Mouse (Mus musculus): ENCODE data around the gene Coro6. TPM values are rescaled to one million over a fixed set of nuclear protein-coding genes. Genes with fewer than 3 reads are reported as not detected.

Gene Coro6
- polyA plus RNA-seq, 2 experiments, result 0.08 to 0.10 TPM

- H3K4me3 ChIP-seq (ENCODE audit: insufficient read depth in 1 of 2, low read depth in 2 of 2, low read length in 2 of 2), result peak overlapping the region; percentile 31 to 82
- no peak for DNase-seq (ENCODE audit: low read depth in 3 of 3, low spot score in 3 of 3)
- no peaks in the 10 kb centered on the region for H3K36me3 ChIP-seq (replicated peaks; ENCODE audit: control insufficient read depth, insufficient read depth, low read depth)
- H3K9ac ChIP-seq (replicated peaks), result peak overlapping the region; percentile 71
- H3K27ac ChIP-seq, result no peak overlapping the region
- no peaks in the 10 kb centered on the region for H3K9me3 ChIP-seq (ENCODE audit: control insufficient read depth, low read length)
- H3K4me1 ChIP-seq (replicated peaks; ENCODE audit: control insufficient read depth in 2 of 2, insufficient read depth in 2 of 2, low read length in 1 of 2), result peaks cover 7 to 27% of the 10 kb centered on the region in 2 experiments; a peak in 3 of 4 replicates
- TF ChIP-seq CTCF (IDR thresholded peaks at IDR 0.05; ENCODE audit: low read depth) (no peak), EP300 (IDR thresholded peaks at IDR 0.05; ENCODE audit: low read depth) (no peak)
- peak overlapping the region; percentile 82 for H3K4me2 ChIP-seq (ENCODE audit: low read depth)
- WGBS (ENCODE audit: insufficient replicate concordance), result 1% methylated on average over 23 of the region's 23 CpGs
- peaks cover 25% of the 10 kb centered on the region for H3K27me3 ChIP-seq (ENCODE audit: control insufficient read depth, insufficient read depth, low read length)
- ATAC-seq (ENCODE audit: insufficient read depth), result peak; percentile 19; the same call in 1 of the 2 replicates
Observed at GRCm38 (mm10) chr11:77491502-77492291, 29.5 kb downstream of the Coro6 start.

GRCm38 (mm10) chr11:77492311-77492871, 30.2 kb downstream of the Coro6 start:
- peak; percentile 3; the same call in 1 of the 2 replicates for ATAC-seq (ENCODE audit: insufficient read depth)
- TF ChIP-seq EP300 (IDR thresholded peaks at IDR 0.05; ENCODE audit: low read depth) (no peak), CTCF (IDR thresholded peaks at IDR 0.05; ENCODE audit: low read depth) (no peak)

GRCm38 (mm10) chr11:77492911-77493332, 30.7 kb downstream of the Coro6 start:
- Histone ChIP-seq H3K4me1 (replicated peaks; ENCODE audit: control insufficient read depth in 2 of 2, insufficient read depth in 2 of 2, low read length in 1 of 2) (peaks cover 7 to 32% of the 10 kb centered on the region in 2 experiments; a peak in 3 of 4 replicates), H3K4me3 (ENCODE audit: insufficient read depth in 1 of 2, low read depth in 2 of 2, low read length in 2 of 2) (peak overlapping the region; percentile 62 to 82), H3K36me3 (replicated peaks; ENCODE audit: control insufficient read depth, insufficient read depth, low read depth) (no peaks in the 10 kb centered on the region), H3K9me3 (ENCODE audit: control insufficient read depth, low read length) (no peaks in the 10 kb centered on the region), H3K27ac (peak overlapping the region; percentile 35), H3K4me2 (ENCODE audit: low read depth) (peak overlapping the region; percentile 82), H3K27me3 (ENCODE audit: control insufficient read depth, insufficient read depth, low read length) (peaks cover 25% of the 10 kb centered on the region), H3K9ac (replicated peaks) (peak overlapping the region; percentile 71)
- DNase-seq (ENCODE audit: low read depth in 3 of 3, low spot score in 3 of 3) (peak; percentile 78 to 82 (median 79)), ATAC-seq (ENCODE audit: insufficient read depth) (peak; percentile 81)
- 0% methylated on average over 30 of the region's 32 CpGs for WGBS (ENCODE audit: insufficient replicate concordance)
- TF ChIP-seq EP300 (IDR thresholded peaks at IDR 0.05; ENCODE audit: low read depth), result no peak
- peak; percentile 45 for TF ChIP-seq CTCF (IDR thresholded peaks at IDR 0.05; ENCODE audit: low read depth)

More at GRCm38 (mm10) chr11:77492311-77492871, 30.2 kb downstream of the Coro6 start:
- Histone ChIP-seq H3K36me3 (replicated peaks; ENCODE audit: control insufficient read depth, insufficient read depth, low read depth) (no peaks in the 10 kb centered on the region), H3K9me3 (ENCODE audit: control insufficient read depth, low read length) (no peaks in the 10 kb centered on the region), H3K27ac (peak overlapping the region; percentile 12), H3K4me2 (ENCODE audit: low read depth) (peak overlapping the region; percentile 82), H3K4me3 (ENCODE audit: insufficient read depth in 1 of 2, low read depth in 2 of 2, low read length in 2 of 2) (peak overlapping the region; percentile 62 to 82), H3K9ac (replicated peaks) (peak overlapping the region; percentile 71), H3K27me3 (ENCODE audit: control insufficient read depth, insufficient read depth, low read length) (peaks cover 25% of the 10 kb centered on the region), H3K4me1 (replicated peaks; ENCODE audit: control insufficient read depth in 2 of 2, insufficient read depth in 2 of 2, low read length in 1 of 2) (peaks cover 7 to 32% of the 10 kb centered on the region in 2 experiments; a peak in 3 of 4 replicates)
- DNase-seq (ENCODE audit: low read depth in 3 of 3, low spot score in 3 of 3), result no peak
- WGBS (ENCODE audit: insufficient replicate concordance), result 0% methylated on average over 17 of the region's 18 CpGs

GRCm38 (mm10) chr11:77493512-77494343, 31.5 kb downstream of the Coro6 start, which contains the start of gene Git1:
Gene Git1 (plus strand): TSS chr11:77493562.
- TF ChIP-seq EP300 (IDR thresholded peaks at IDR 0.05; ENCODE audit: low read depth), result no peak
- no peak for TF ChIP-seq CTCF (IDR thresholded peaks at IDR 0.05; ENCODE audit: low read depth)
- ATAC-seq (ENCODE audit: insufficient read depth), result peak; percentile 19; the same call in 1 of the 2 replicates

More at GRCm38 (mm10) chr11:77493512-77494343, 31.5 kb downstream of the Coro6 start, which contains the start of gene Git1:
- H3K4me1 ChIP-seq (replicated peaks; ENCODE audit: control insufficient read depth in 2 of 2, insufficient read depth in 2 of 2, low read length in 1 of 2), result peaks cover 7 to 32% of the 10 kb centered on the region in 2 experiments; a peak in 3 of 4 replicates
- H3K9me3 ChIP-seq (ENCODE audit: control insufficient read depth, low read length), result no peaks in the 10 kb centered on the region
- H3K4me2 ChIP-seq (ENCODE audit: low read depth), result peak within 1 kb of the TSS; percentile 82
- DNase-seq (ENCODE audit: low read depth in 3 of 3, low spot score in 3 of 3), result no peak
- H3K36me3 ChIP-seq (replicated peaks; ENCODE audit: control insufficient read depth, insufficient read depth, low read depth), result no peaks in the 10 kb centered on the region
- peak within 1 kb of the TSS; percentile 35 for H3K27ac ChIP-seq
- peak within 1 kb of the TSS; percentile 71 for H3K9ac ChIP-seq (replicated peaks)
- peaks cover 19% of the 10 kb centered on the region for H3K27me3 ChIP-seq (ENCODE audit: control insufficient read depth, insufficient read depth, low read length)
- WGBS (ENCODE audit: insufficient replicate concordance), result under 1% methylated on average over 67 of the region's 74 CpGs
- peak within 1 kb of the TSS; percentile 62 to 82 for H3K4me3 ChIP-seq (ENCODE audit: insufficient read depth in 1 of 2, low read depth in 2 of 2, low read length in 2 of 2)
